Mouse (Mus musculus) limb, embryonic 15.5 days (tissue): ENCODE measurements around the gene Spocd1. TPM values are rescaled to one million over a fixed set of nuclear protein-coding genes. Genes with fewer than 3 reads are reported as not detected.
A peak's percentile ranks its signal among the peaks of the same experiment; 100 is the strongest.

ENCODE experiments used
- ATAC-seq: fragments of 200-750 bp; cut with Nextera tagmentation; 2 replicates; pipeline ENCODE4 v1.8.0; 2017; ENCODE audit warnings: low read depth, moderate TSS enrichment; ENCODE audit not compliant: insufficient number of reproducible peaks, low FRiP score, low TSS enrichment
- H3K27ac ChIP-seq: fragments of 300-500 bp; sonication (generic); 2 replicates; pipeline ENCODE4 v1.5.1; 2015; ENCODE audit warnings: moderate library complexity, mild to moderate bottlenecking, inconsistent platforms
- H3K27me3 ChIP-seq: fragments of 300-500 bp; sonication (generic); 2 replicates; pipeline ENCODE4 v1.6.1; 2015; ENCODE audit warnings: inconsistent platforms
- H3K36me3 ChIP-seq: fragments of 300-500 bp; sonication (generic); 2 replicates; pipeline ENCODE4 v1.6.1; 2015; ENCODE audit warnings: inconsistent platforms
- H3K4me1 ChIP-seq: fragments of 300-500 bp; sonication (generic); 2 replicates; pipeline ENCODE4 v1.6.1; 2015; ENCODE audit warnings: inconsistent platforms
- H3K4me2 ChIP-seq: fragments of 300-500 bp; sonication (generic); 2 replicates; pipeline ENCODE4 v1.6.1; 2015; ENCODE audit warnings: mild to moderate bottlenecking, inconsistent platforms
- H3K4me3 ChIP-seq: fragments of 300-500 bp; sonication (generic); 2 replicates; pipeline ENCODE4 v1.5.1; 2015; ENCODE audit warnings: mild to moderate bottlenecking, inconsistent platforms
- H3K9ac ChIP-seq: fragments of 300-500 bp; sonication (generic); 2 replicates; pipeline ENCODE4 v1.6.1; 2015; ENCODE audit warnings: inconsistent platforms
- H3K9me3 ChIP-seq: fragments of 300-500 bp; sonication (generic); 2 replicates; pipeline ENCODE4 v1.6.1; 2016; ENCODE audit warnings: inconsistent platforms
- WGBS: fragments of 180-500 bp; shearing (Covaris S2); methylation state at CpG from one replicate; pipeline ENCODE4 v1.1.7; 2015; 5-methylcytosine and 5-hydroxymethylcytosine counted together
- polyA plus RNA-seq: library from polyadenylated mRNA; unstranded; fragments of >200 nt; fragmentation: Nextera tagmentation; extraction: Ambion mirVana; gene quantifications from 2 replicates; pipeline ENCODE4 v1.2.1, GENCODE M21; 2015

The Spocd1 gene
- polyA plus RNA-seq, 1 experiment from 2014 or later = 0.08 TPM

- no peak for ATAC-seq
- Histone ChIP-seq H3K27me3 (peaks cover 47% of the 10 kb centered on the region), H3K27ac (no peak overlapping the region), H3K4me2 (no peak overlapping the region), H3K36me3 (no peaks in the 10 kb centered on the region), H3K4me1 (peaks cover 27% of the 10 kb centered on the region), H3K4me3 (no peak overlapping the region), H3K9me3 (no peaks in the 10 kb centered on the region), H3K9ac (no peak overlapping the region)
- WGBS = 73% methylated on average over 4 of the region's 4 CpGs
These were observed 49.9 kb downstream of the Spocd1 start for GRCm38 (mm10) chr4:129978930-129979329.

- no peak for ATAC-seq
- Histone ChIP-seq H3K9me3 (no peaks in the 10 kb centered on the region), H3K4me3 (no peak overlapping the region), H3K27me3 (peaks cover 48% of the 10 kb centered on the region), H3K36me3 (no peaks in the 10 kb centered on the region), H3K4me1 (peaks cover 50% of the 10 kb centered on the region), H3K4me2 (no peak overlapping the region), H3K9ac (no peak overlapping the region), H3K27ac (no peak overlapping the region)
- WGBS = 53% methylated on average over 11 of the region's 11 CpGs
These were observed 52.6 kb downstream of the Spocd1 start for GRCm38 (mm10) chr4:129981657-129982056.

GRCm38 (mm10) chr4:129983046-129983445, 54.0 kb downstream of the Spocd1 start:
- WGBS = 23% methylated on average over 5 of the region's 5 CpGs
- Histone ChIP-seq H3K4me3 (no peak overlapping the region), H3K36me3 (no peaks in the 10 kb centered on the region), H3K27ac (no peak overlapping the region), H3K4me2 (no peak overlapping the region), H3K9me3 (no peaks in the 10 kb centered on the region), H3K4me1 (peaks cover 57% of the 10 kb centered on the region), H3K9ac (no peak overlapping the region), H3K27me3 (peaks cover 58% of the 10 kb centered on the region)
- no peak for ATAC-seq

- Histone ChIP-seq H3K4me2 (peak overlapping the region; percentile 97), H3K4me3 (peak overlapping the region; percentile 71), H3K9me3 (no peaks in the 10 kb centered on the region), H3K4me1 (peaks cover 65% of the 10 kb centered on the region), H3K27ac (peak overlapping the region; percentile 50; the same call in 1 of the 2 replicates), H3K9ac (no peak overlapping the region), H3K27me3 (peaks cover 66% of the 10 kb centered on the region), H3K36me3 (no peaks in the 10 kb centered on the region)
- no peak for ATAC-seq
- WGBS = 4% methylated on average over 15 of the region's 15 CpGs
These were observed 54.8 kb downstream of the Spocd1 start for GRCm38 (mm10) chr4:129983764-129984420.

- peak; percentile 30; the same call in 1 of the 2 replicates for ATAC-seq
- peak within 1 kb of the TSS; percentile 69 for H3K9ac ChIP-seq
- peak within 1 kb of the TSS; percentile 97 for H3K4me2 ChIP-seq
- H3K27ac ChIP-seq = peak within 1 kb of the TSS; percentile 68; the same call in 1 of the 2 replicates
- WGBS = under 1% methylated on average over 35 of the region's 77 CpGs
- peaks cover 66% of the 10 kb centered on the region for H3K27me3 ChIP-seq
- peak within 1 kb of the TSS; percentile 71 for H3K4me3 ChIP-seq
- H3K36me3 ChIP-seq = no peaks in the 10 kb centered on the region
- peaks cover 67% of the 10 kb centered on the region for H3K4me1 ChIP-seq
- H3K9me3 ChIP-seq = no peaks in the 10 kb centered on the region
These were observed 55.5 kb downstream of the Spocd1 start, which contains the start of gene Adgrb2 for GRCm38 (mm10) chr4:129984421-129985061. TSS of gene Adgrb2 (plus strand) at chr4:129984870.

GRCm38 (mm10) chr4:129985161-129985670, 56.2 kb downstream of the Spocd1 start:
- Histone ChIP-seq H3K9ac (peak overlapping the region; percentile 69), H3K36me3 (no peaks in the 10 kb centered on the region), H3K4me3 (peak overlapping the region; percentile 71), H3K27me3 (peaks cover 66% of the 10 kb centered on the region), H3K9me3 (no peaks in the 10 kb centered on the region), H3K27ac (peak overlapping the region; percentile 68; the same call in 1 of the 2 replicates), H3K4me2 (peak overlapping the region; percentile 97), H3K4me1 (peaks cover 72% of the 10 kb centered on the region)
- ATAC-seq = no peak
- WGBS = under 1% methylated on average over 39 of the region's 48 CpGs

- ATAC-seq = no peak
These were observed 56.8 kb downstream of the Spocd1 start for GRCm38 (mm10) chr4:129985671-129986441.

GRCm38 (mm10) chr4:129987825-129988504, 58.9 kb downstream of the Spocd1 start:
- Histone ChIP-seq H3K27ac (no peak overlapping the region), H3K4me3 (peak overlapping the region; percentile 47), H3K4me1 (peaks cover 62% of the 10 kb centered on the region), H3K9me3 (no peaks in the 10 kb centered on the region), H3K27me3 (peaks cover 44% of the 10 kb centered on the region), H3K4me2 (peak overlapping the region; percentile 92), H3K9ac (peak overlapping the region; percentile 35; the same call in 1 of the 2 replicates), H3K36me3 (peaks cover 9% of the 10 kb centered on the region)
- WGBS = 1% methylated on average over 52 of the region's 53 CpGs
- no peak for ATAC-seq

More at GRCm38 (mm10) chr4:129985671-129986441, 56.8 kb downstream of the Spocd1 start:
- H3K27ac ChIP-seq = no peak overlapping the region
- H3K9me3 ChIP-seq = no peaks in the 10 kb centered on the region
- H3K4me2 ChIP-seq = peak overlapping the region; percentile 97
- peaks cover 63% of the 10 kb centered on the region for H3K27me3 ChIP-seq
- peak overlapping the region; percentile 69 for H3K9ac ChIP-seq
- no peaks in the 10 kb centered on the region for H3K36me3 ChIP-seq
- H3K4me1 ChIP-seq = peaks cover 74% of the 10 kb centered on the region
- peak overlapping the region; percentile 71 for H3K4me3 ChIP-seq
- 1% methylated on average over 58 of the region's 58 CpGs for WGBS

- no peak for ATAC-seq
- Histone ChIP-seq H3K9ac (no peak overlapping the region), H3K27ac (no peak overlapping the region), H3K4me1 (peaks cover 55% of the 10 kb centered on the region), H3K4me3 (no peak overlapping the region), H3K4me2 (no peak overlapping the region), H3K36me3 (peaks cover 9% of the 10 kb centered on the region), H3K9me3 (no peaks in the 10 kb centered on the region), H3K27me3 (peaks cover 28% of the 10 kb centered on the region)
- WGBS = 59% methylated on average over 4 of the region's 4 CpGs
These were observed 60.9 kb downstream of the Spocd1 start for GRCm38 (mm10) chr4:129989925-129990324.

- Histone ChIP-seq H3K9ac (no peak overlapping the region), H3K27me3 (peaks cover 17% of the 10 kb centered on the region), H3K27ac (no peak overlapping the region), H3K9me3 (no peaks in the 10 kb centered on the region), H3K4me1 (peaks cover 30% of the 10 kb centered on the region), H3K36me3 (peaks cover 9% of the 10 kb centered on the region), H3K4me3 (no peak overlapping the region), H3K4me2 (no peak overlapping the region)
- WGBS = 75% methylated on average over 16 of the region's 16 CpGs
- no peak for ATAC-seq
These were observed 63.7 kb downstream of the Spocd1 start for GRCm38 (mm10) chr4:129992720-129993119.

GRCm38 (mm10) chr4:129993213-129993612, 64.2 kb downstream of the Spocd1 start:
- Histone ChIP-seq H3K27me3 (peaks cover 13% of the 10 kb centered on the region), H3K4me3 (no peak overlapping the region), H3K9me3 (no peaks in the 10 kb centered on the region), H3K36me3 (peaks cover 9% of the 10 kb centered on the region), H3K9ac (no peak overlapping the region), H3K4me1 (peaks cover 25% of the 10 kb centered on the region), H3K4me2 (no peak overlapping the region), H3K27ac (no peak overlapping the region)
- 84% methylated on average over 5 of the region's 5 CpGs for WGBS
- no peak for ATAC-seq
